Mouse (Mus musculus): ENCODE data around the gene Zfp213.

The Zfp213 gene

GRCm38 (mm10) chr17:23572059-23572458 is 8.0 kb upstream of the Zfp213 start:
- no peak for DNase-seq

- DNase-seq = no peak
Measured at GRCm38 (mm10) chr17:23571084-23571483, 7.0 kb upstream of the Zfp213 start.

- peak; percentile 53 to 61 for DNase-seq
Measured at GRCm38 (mm10) chr17:23570017-23570416, 6.0 kb upstream of the Zfp213 start.

GRCm38 (mm10) chr17:23568370-23568769 is 4.3 kb upstream of the Zfp213 start:
- DNase-seq = no peak

GRCm38 (mm10) chr17:23566787-23567186 is 2.7 kb upstream of the Zfp213 start:
- DNase-seq = no peak

GRCm38 (mm10) chr17:23564368-23564715 is 304 bp upstream of the Zfp213 start:
- no peak for DNase-seq

GRCm38 (mm10) chr17:23559767-23560166 is 4.3 kb downstream of the Zfp213 start:
- peak; percentile 47 to 65 for DNase-seq

GRCm38 (mm10) chr17:23555243-23555916 is 8.7 kb downstream of the Zfp213 start:
- DNase-seq = no peak

- DNase-seq = no peak
Measured at GRCm38 (mm10) chr17:23554321-23554720, 9.7 kb downstream of the Zfp213 start.

- no peak for DNase-seq
Measured at GRCm38 (mm10) chr17:23553634-23554120, 10.4 kb downstream of the Zfp213 start.

GRCm38 (mm10) chr17:23552896-23553633 is 11.0 kb downstream of the Zfp213 start:
- DNase-seq = no peak

- no peak for DNase-seq
Measured at GRCm38 (mm10) chr17:23551963-23552362, 12.1 kb downstream of the Zfp213 start.

GRCm38 (mm10) chr17:23551416-23551815 is 12.6 kb downstream of the Zfp213 start:
- no peak for DNase-seq

GRCm38 (mm10) chr17:23550856-23551255 is 13.2 kb downstream of the Zfp213 start:
- no peak for DNase-seq

- DNase-seq = peak; percentile 85 to 91
Measured at GRCm38 (mm10) chr17:23550188-23550791, 13.7 kb downstream of the Zfp213 start.

- no peak for DNase-seq
Measured at GRCm38 (mm10) chr17:23549441-23549840, 14.6 kb downstream of the Zfp213 start.

- peak; percentile 62 to 76 for DNase-seq
Measured at GRCm38 (mm10) chr17:23548615-23549014, 15.4 kb downstream of the Zfp213 start.

- DNase-seq = no peak
Measured at GRCm38 (mm10) chr17:23547681-23548443, 16.2 kb downstream of the Zfp213 start.

GRCm38 (mm10) chr17:23546702-23547505 is 17.1 kb downstream of the Zfp213 start:
- DNase-seq = peak; percentile 74 to 87

- peak; percentile 77 to 82 for DNase-seq
Measured at GRCm38 (mm10) chr17:23546333-23546701, 17.7 kb downstream of the Zfp213 start.

- no peak for DNase-seq
Measured at GRCm38 (mm10) chr17:23545841-23546240, 18.2 kb downstream of the Zfp213 start.

GRCm38 (mm10) chr17:23544766-23545165 is 19.3 kb downstream of the Zfp213 start:
- no peak for DNase-seq
